Mouse (Mus musculus) hindbrain, embryonic 14.5 days (tissue): ENCODE results near the gene Ccdc83. TPM values are rescaled to one million over a fixed set of nuclear protein-coding genes. Genes with fewer than 3 reads are reported as not detected.

Source experiments
- ATAC-seq: fragments of 200-750 bp; cut with Nextera tagmentation; 2 replicates; pipeline ENCODE4 v1.8.0; 2017; ENCODE audit warnings: moderate number of reproducible peaks, mild to moderate bottlenecking, moderate TSS enrichment, moderate library complexity; ENCODE audit not compliant: low FRiP score
- DNase-seq: peaks from one replicate; pipeline ENCODE4 v3.0.0-alpha.2; 2015; ENCODE audit warnings: low spot score
- H3K27ac ChIP-seq: fragments of 300-500 bp; sonication (generic); 2 replicates; pipeline ENCODE4 v1.5.1; 2014; ENCODE audit warnings: mild to moderate bottlenecking, moderate library complexity
- H3K27me3 ChIP-seq: fragments of 300-500 bp; sonication (generic); 2 replicates; pipeline ENCODE4 v1.6.1; 2014; ENCODE audit warnings: mild to moderate bottlenecking, low read length, mixed read lengths; ENCODE audit not compliant: control insufficient read depth, insufficient read depth
- H3K36me3 ChIP-seq: fragments of 300-500 bp; sonication (generic); replicated peaks from 2 replicates; pipeline ENCODE4 v1.6.1; 2014; ENCODE audit not compliant: control insufficient read depth, insufficient read depth
- H3K4me1 ChIP-seq: fragments of 300-500 bp; sonication (generic); replicated peaks from 2 replicates; pipeline ENCODE4 v1.6.1; 2014; ENCODE audit warnings: antibody characterized with exemption, low read length, mixed read lengths; ENCODE audit not compliant: control insufficient read depth, insufficient read depth
- H3K4me2 ChIP-seq: fragments of 300-500 bp; sonication (generic); replicated peaks from 2 replicates; pipeline ENCODE4 v1.6.1; 2014; ENCODE audit warnings: mild to moderate bottlenecking, moderate library complexity
- H3K4me3 ChIP-seq: fragments of 300-500 bp; sonication (generic); replicated peaks from 2 replicates; pipeline ENCODE4 v1.5.1; 2014; ENCODE audit warnings: mild to moderate bottlenecking, low read length
- H3K9ac ChIP-seq: fragments of 300-500 bp; sonication (generic); 2 replicates; pipeline ENCODE4 v1.6.1; 2014
- H3K9me3 ChIP-seq: fragments of 300-500 bp; sonication (generic); 2 replicates; pipeline ENCODE4 v1.6.1; 2016; ENCODE audit warnings: low read length; ENCODE audit not compliant: control insufficient read depth
- WGBS: fragments of 180-500 bp; shearing (Covaris S2); extraction: QIAGEN DNeasy Blood & Tissue Kit; methylation state at CpG from one replicate; pipeline ENCODE4 v1.1.7; 2014; 5-methylcytosine and 5-hydroxymethylcytosine counted together
- polyA plus RNA-seq: library from polyadenylated mRNA; unstranded; fragments of >200 nt; fragmentation: Nextera tagmentation; extraction: Ambion mirVana; gene quantifications from 2 replicates; pipeline ENCODE4 v1.2.1, GENCODE M21; 2014

Ccdc83 gene
- polyA plus RNA-seq, 1 experiment from 2014 or later = not detected

DNA sequence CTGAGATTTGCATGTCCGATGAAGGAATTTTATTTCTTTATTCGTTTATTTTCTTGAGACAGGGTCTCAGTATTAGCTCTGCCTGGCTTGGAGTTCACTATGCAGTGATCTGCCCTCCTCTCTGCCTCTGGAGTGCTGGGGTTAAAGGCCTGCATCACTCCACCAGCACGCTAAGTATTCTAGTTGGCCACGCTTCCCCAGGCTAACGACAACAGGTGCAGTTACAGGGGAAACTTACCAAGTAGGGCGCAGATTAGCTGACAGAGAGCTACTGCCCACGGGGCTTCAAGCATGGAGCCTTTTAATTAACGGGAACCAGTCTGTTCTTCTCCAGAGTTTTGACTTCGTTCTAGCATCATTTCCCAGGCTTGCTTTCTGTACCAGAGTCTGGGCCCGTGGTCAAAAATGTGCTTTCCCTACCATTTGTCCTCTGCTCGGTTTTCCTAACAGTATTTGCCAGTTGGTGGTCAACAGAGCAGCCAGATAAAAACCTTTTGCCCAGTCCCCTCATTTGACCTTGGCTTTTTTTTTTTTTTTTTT, 9.1 kb upstream of the Ccdc83 start:
- 65% methylated on average over 11 of the region's 11 CpGs for WGBS
- no peak overlapping the region for H3K9ac ChIP-seq
- H3K27ac ChIP-seq = no peak overlapping the region
- H3K4me2 ChIP-seq = no peak overlapping the region
- H3K9me3 ChIP-seq = no peaks in the 10 kb centered on the region
- no peaks in the 10 kb centered on the region for H3K27me3 ChIP-seq
- no peaks in the 10 kb centered on the region for H3K36me3 ChIP-seq
- no peak for ATAC-seq
- H3K4me1 ChIP-seq = no peaks in the 10 kb centered on the region
- DNase-seq = no peak
- H3K4me3 ChIP-seq = no peak overlapping the region

- H3K9me3 ChIP-seq = no peaks in the 10 kb centered on the region
Measured at GRCm38 (mm10) chr7:90270141-90270540, 4.6 kb upstream of the Ccdc83 start.

GRCm38 (mm10) chr7:90261902-90262599, 3.5 kb downstream of the Ccdc83 start:
- Histone ChIP-seq H3K27ac (peak overlapping the region; percentile 74), H3K4me3 (no peak overlapping the region), H3K27me3 (no peaks in the 10 kb centered on the region), H3K36me3 (no peaks in the 10 kb centered on the region), H3K9ac (peak overlapping the region; percentile 32; the same call in 1 of the 2 replicates), H3K9me3 (no peaks in the 10 kb centered on the region), H3K4me1 (peaks cover 10% of the 10 kb centered on the region; the same call in 1 of the 2 replicates), H3K4me2 (peak overlapping the region; percentile 34)
- DNase-seq (peak; percentile 50), ATAC-seq (peak; percentile 70)
- 14% methylated on average over 7 of the region's 7 CpGs for WGBS

More at GRCm38 (mm10) chr7:90270141-90270540, 4.6 kb upstream of the Ccdc83 start:
- ATAC-seq = no peak
- no peak overlapping the region for H3K9ac ChIP-seq
- H3K36me3 ChIP-seq = no peaks in the 10 kb centered on the region
- no peak for DNase-seq
- H3K4me2 ChIP-seq = no peak overlapping the region
- no peaks in the 10 kb centered on the region for H3K27me3 ChIP-seq
- H3K4me1 ChIP-seq = peaks cover 3% of the 10 kb centered on the region; the same call in 1 of the 2 replicates
- H3K4me3 ChIP-seq = no peak overlapping the region
- 86% methylated on average over 3 of the region's 3 CpGs for WGBS
- no peak overlapping the region for H3K27ac ChIP-seq

GRCm38 (mm10) chr7:90259899-90260298, 5.7 kb downstream of the Ccdc83 start:
- Histone ChIP-seq H3K4me2 (no peak overlapping the region), H3K36me3 (no peaks in the 10 kb centered on the region)
- 91% methylated on average over 2 of the region's 2 CpGs for WGBS

DNA sequence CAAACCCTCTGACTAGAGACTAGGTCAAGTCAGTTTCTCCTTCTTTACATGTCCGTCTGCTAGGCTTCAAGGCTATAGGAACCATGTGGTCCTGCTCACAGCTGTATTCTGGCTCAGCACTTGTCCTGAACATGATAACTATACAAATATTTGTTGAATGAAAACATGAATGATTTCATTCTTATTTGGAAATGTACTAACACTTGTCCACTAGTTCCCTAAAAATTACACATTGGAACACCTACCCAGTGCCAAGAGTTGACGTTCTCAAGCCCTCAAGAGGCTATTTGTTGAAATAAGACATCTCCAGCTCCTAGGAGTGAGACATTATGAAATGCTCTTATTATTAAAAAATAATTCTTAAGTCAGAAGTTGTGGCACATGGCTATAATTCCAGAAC, 6.9 kb downstream of the Ccdc83 start:
- peaks cover 6% of the 10 kb centered on the region; the same call in 1 of the 2 replicates for H3K4me1 ChIP-seq
- H3K36me3 ChIP-seq = no peaks in the 10 kb centered on the region
- no peak overlapping the region for H3K4me3 ChIP-seq
- no peak overlapping the region for H3K4me2 ChIP-seq
- H3K9ac ChIP-seq = no peak overlapping the region
- H3K9me3 ChIP-seq = no peaks in the 10 kb centered on the region
- ATAC-seq (no peak), DNase-seq (no peak)
- no peak overlapping the region for H3K27ac ChIP-seq
- 94% methylated on average over 2 of the region's 2 CpGs for WGBS
- no peaks in the 10 kb centered on the region for H3K27me3 ChIP-seq

More at GRCm38 (mm10) chr7:90259899-90260298, 5.7 kb downstream of the Ccdc83 start:
- H3K9me3 ChIP-seq = no peaks in the 10 kb centered on the region
- DNase-seq = no peak
- peaks cover 6% of the 10 kb centered on the region; the same call in 1 of the 2 replicates for H3K4me1 ChIP-seq
- H3K9ac ChIP-seq = no peak overlapping the region
- H3K27me3 ChIP-seq = no peaks in the 10 kb centered on the region
- H3K4me3 ChIP-seq = no peak overlapping the region
- H3K27ac ChIP-seq = no peak overlapping the region
- ATAC-seq = no peak; the same call in 1 of the 2 replicates

DNA sequence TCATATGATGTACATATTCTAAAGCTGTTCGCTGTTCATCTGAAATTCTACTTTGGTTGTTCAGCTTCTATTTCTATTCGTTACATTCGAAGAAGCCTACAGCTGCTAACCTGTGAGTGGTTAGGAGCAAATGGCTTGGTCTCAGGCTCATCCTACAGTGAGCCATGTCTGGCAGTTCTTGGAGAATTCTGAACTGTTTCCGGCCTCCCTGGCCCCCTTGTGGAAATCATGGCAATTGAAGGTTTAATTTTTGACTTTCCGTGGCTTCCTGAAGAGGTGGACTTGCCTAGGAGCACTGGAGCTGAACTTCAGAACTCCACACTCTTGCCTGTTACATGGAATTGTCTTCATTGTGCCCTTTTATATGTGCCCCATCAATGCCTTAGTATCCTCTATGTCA, 12.6 kb downstream of the Ccdc83 start:
- DNase-seq (no peak), ATAC-seq (no peak)
- Histone ChIP-seq H3K9me3 (no peaks in the 10 kb centered on the region), H3K4me3 (no peak overlapping the region), H3K36me3 (no peaks in the 10 kb centered on the region), H3K27me3 (no peaks in the 10 kb centered on the region), H3K27ac (no peak overlapping the region), H3K4me2 (no peak overlapping the region), H3K4me1 (no peaks in the 10 kb centered on the region), H3K9ac (no peak overlapping the region)
- WGBS = 78% methylated on average over 5 of the region's 5 CpGs

- H3K27me3 ChIP-seq = no peaks in the 10 kb centered on the region
Measured at GRCm38 (mm10) chr7:90243643-90244042, 21.9 kb downstream of the Ccdc83 start.

DNA sequence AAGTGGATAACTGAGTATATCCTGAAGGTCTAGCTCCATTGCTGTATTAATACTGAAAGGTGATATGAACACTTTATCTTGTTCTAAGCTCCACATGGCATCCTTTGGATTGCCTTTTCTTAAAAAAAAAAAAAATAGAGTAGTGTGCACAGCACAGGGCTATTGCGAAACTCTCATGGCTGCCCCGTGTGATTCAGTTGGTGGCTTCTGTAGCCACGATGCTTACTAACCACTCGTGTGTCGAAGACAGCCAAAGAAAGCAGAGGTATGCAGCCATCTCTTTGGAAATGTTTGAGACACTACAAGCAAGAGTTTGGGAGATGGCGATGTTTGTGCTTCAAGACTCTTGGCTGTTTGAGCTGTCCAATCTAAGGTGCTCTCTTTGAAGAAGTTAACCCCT, 22.4 kb downstream of the Ccdc83 start:
- Histone ChIP-seq H3K27ac (no peak overlapping the region), H3K36me3 (no peaks in the 10 kb centered on the region), H3K4me1 (no peaks in the 10 kb centered on the region), H3K9me3 (no peaks in the 10 kb centered on the region), H3K4me2 (no peak overlapping the region), H3K27me3 (no peaks in the 10 kb centered on the region), H3K9ac (no peak overlapping the region), H3K4me3 (no peak overlapping the region)
- no peak for ATAC-seq
- WGBS = 95% methylated on average over 6 of the region's 6 CpGs
- DNase-seq = no peak

More at GRCm38 (mm10) chr7:90243643-90244042, 21.9 kb downstream of the Ccdc83 start:
- Histone ChIP-seq H3K4me2 (no peak overlapping the region), H3K27ac (no peak overlapping the region), H3K9ac (no peak overlapping the region), H3K36me3 (no peaks in the 10 kb centered on the region), H3K4me3 (no peak overlapping the region), H3K9me3 (no peaks in the 10 kb centered on the region), H3K4me1 (no peaks in the 10 kb centered on the region)
- DNase-seq (no peak), ATAC-seq (no peak)
- 81% methylated on average over 5 of the region's 5 CpGs for WGBS

DNA sequence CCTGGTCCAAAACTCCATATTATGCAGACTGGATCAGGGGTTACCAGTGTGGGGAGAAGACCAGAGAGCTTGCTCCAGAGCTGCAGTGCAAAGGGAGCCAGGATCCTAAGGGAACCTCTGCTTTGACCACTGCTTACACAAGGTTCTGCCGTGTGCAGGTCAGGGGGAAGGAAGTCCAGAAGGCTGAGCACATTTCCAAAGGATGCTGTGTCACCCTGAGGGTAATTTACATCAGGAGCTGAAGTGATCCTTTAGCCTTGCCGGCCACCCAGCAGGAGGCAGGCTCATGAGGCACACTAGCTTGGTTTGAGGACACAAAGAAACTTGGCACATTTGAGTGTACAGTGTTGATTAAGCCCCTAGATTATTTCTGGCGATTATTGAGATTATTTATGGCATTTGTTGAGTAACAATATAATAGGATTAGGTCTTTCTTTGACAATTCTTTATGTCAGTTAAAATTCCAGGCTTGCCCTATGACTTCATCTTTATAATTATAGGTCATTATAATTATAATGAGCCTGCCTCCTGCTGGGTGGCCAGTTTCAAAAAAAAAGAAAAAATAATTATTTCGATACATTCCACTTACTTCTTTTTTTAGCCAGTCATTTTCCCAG, 29.2 kb downstream of the Ccdc83 start:
- Histone ChIP-seq H3K4me2 (no peak overlapping the region), H3K27ac (no peak overlapping the region), H3K36me3 (no peaks in the 10 kb centered on the region), H3K4me3 (no peak overlapping the region), H3K9ac (no peak overlapping the region), H3K4me1 (no peaks in the 10 kb centered on the region), H3K27me3 (no peaks in the 10 kb centered on the region), H3K9me3 (no peaks in the 10 kb centered on the region)
- ATAC-seq (no peak), DNase-seq (no peak)
- 41% methylated on average over 4 of the region's 4 CpGs for WGBS
